Mouse (Mus musculus) kidney, embryonic 15.5 days (tissue): Measurements from ENCODE around the gene Kcnc1. TPM values are rescaled to one million over a fixed set of nuclear protein-coding genes. Genes with fewer than 3 reads are reported as not detected.

Experiments used
- ATAC-seq: fragments of 200-750 bp; cut with Nextera tagmentation; replicated peaks from 2 replicates; pipeline ENCODE4 v1.8.0; 2017; ENCODE audit warnings: moderate TSS enrichment; ENCODE audit not compliant: low FRiP score
- H3K27ac ChIP-seq: fragments of 300-500 bp; sonication (generic); 2 replicates; pipeline ENCODE4 v1.5.1; 2015; ENCODE audit warnings: mild to moderate bottlenecking, inconsistent platforms
- H3K27me3 ChIP-seq: fragments of 300-500 bp; sonication (generic); 2 replicates; pipeline ENCODE4 v1.6.1; 2015; ENCODE audit warnings: inconsistent platforms
- H3K36me3 ChIP-seq: fragments of 300-500 bp; sonication (generic); 2 replicates; pipeline ENCODE4 v1.6.1; 2015; ENCODE audit warnings: inconsistent platforms
- H3K4me1 ChIP-seq: fragments of 300-500 bp; sonication (generic); 2 replicates; pipeline ENCODE4 v1.6.1; 2015; ENCODE audit warnings: inconsistent platforms
- H3K4me2 ChIP-seq: fragments of 300-500 bp; sonication (generic); 2 replicates; pipeline ENCODE4 v1.6.1; 2015; ENCODE audit warnings: moderate library complexity, mild to moderate bottlenecking, inconsistent platforms
- H3K4me3 ChIP-seq: fragments of 300-500 bp; sonication (generic); replicated peaks from 2 replicates; pipeline ENCODE4 v1.5.1; 2015; ENCODE audit warnings: mild to moderate bottlenecking, inconsistent platforms
- H3K9ac ChIP-seq: fragments of 300-500 bp; sonication (generic); 2 replicates; pipeline ENCODE4 v1.6.1; 2015; ENCODE audit warnings: mild to moderate bottlenecking, inconsistent platforms
- H3K9me3 ChIP-seq: fragments of 300-500 bp; sonication (generic); replicated peaks from 2 replicates; pipeline ENCODE4 v1.6.1; 2016; ENCODE audit warnings: inconsistent platforms
- WGBS: fragments of 180-500 bp; shearing (Covaris S2); methylation state at CpG from one replicate; pipeline ENCODE4 v1.1.7; 2015; ENCODE audit warnings: mixed read lengths; 5-methylcytosine and 5-hydroxymethylcytosine counted together
- polyA plus RNA-seq: library from polyadenylated mRNA; unstranded; fragments of >200 nt; fragmentation: Nextera tagmentation; extraction: Ambion mirVana; gene quantifications from 2 replicates; pipeline ENCODE4 v1.2.1, GENCODE M21; 2015

The Kcnc1 gene
- 0.06 and 0.10 TPM in 2 replicates for polyA plus RNA-seq

DNA sequence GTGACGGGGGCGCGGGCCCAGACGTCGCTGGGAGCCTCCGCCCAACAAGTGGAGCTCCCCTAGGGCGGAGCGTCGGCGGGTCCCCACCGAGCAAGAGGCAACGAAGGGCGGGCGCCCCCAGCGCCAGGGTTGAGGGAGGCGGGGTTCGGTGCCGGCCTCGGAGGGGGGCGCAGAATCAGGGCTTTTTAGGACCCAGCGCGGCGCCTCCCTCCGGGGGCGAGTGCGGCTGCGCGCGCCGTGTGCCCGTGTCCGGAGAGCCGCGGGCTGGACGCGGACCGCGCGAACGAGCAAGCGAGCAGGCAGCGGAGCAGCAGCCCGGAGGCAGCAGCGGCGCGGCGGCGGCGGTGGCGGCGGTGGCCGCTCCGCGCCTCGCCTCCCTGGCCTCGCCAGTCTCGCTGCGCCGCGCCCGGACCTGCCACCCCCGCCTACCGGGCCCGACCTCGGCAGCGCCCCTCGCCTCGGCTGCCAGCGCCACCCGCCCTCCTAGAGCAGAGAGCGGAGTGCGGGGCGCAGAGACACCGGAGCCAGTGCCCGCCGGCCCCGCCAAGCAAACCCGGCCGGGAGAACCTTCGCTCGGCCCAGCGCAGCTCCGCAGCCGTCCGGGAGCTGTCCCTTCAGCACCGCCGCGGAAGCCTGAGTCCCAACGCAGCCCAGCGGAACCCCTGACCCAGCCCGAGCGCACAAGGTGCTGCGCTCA is at the start of gene Kcnc1:
Gene Kcnc1 (plus strand): TSS at position 267 of the 697 bp plus-strand sequence.
- Histone ChIP-seq H3K27me3 (peaks cover 87% of the 10 kb centered on the region), H3K4me1 (peaks cover 28% of the 10 kb centered on the region), H3K9ac (no peak within 1 kb of the TSS), H3K4me3 (peak within 1 kb of the TSS; percentile 50), H3K36me3 (no peaks in the 10 kb centered on the region), H3K4me2 (peak within 1 kb of the TSS; percentile 97), H3K9me3 (no peaks in the 10 kb centered on the region), H3K27ac (no peak within 1 kb of the TSS)
- under 1% methylated on average over 81 of the region's 93 CpGs for WGBS
- ATAC-seq = peak; percentile 84

DNA sequence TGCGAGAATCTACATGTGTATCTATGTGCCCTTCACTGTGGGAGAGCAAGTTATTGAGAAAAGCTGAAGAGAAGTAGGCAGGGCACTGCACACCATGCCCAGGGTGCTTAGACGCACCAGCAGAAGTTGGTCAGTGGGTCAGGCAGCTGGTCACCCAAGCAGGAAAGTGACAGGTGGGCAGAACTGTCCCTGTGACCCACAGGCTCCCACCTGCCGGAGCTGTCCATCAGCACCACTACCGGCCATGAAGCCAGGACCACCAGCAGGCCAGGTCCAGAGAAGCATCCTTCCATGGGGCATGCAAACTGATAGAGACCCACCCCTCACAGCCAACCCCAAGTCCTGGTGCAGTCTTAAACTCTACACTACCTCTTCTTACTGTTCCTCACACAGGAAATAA is 48.6 kb upstream of the Kcnc1 start:
- ATAC-seq = no peak
- H3K9me3 ChIP-seq = no peaks in the 10 kb centered on the region

GRCm38 (mm10) chr7:46348813-46349212 is 47.5 kb upstream of the Kcnc1 start:
- ATAC-seq = no peak
- H3K27me3 ChIP-seq = peaks cover 69% of the 10 kb centered on the region
- 0 out of 2 replicates have a peak, but pooled peaks cover 3% of the 10 kb centered on the region for H3K4me1 ChIP-seq
- 6% methylated on average over 35 of the region's 36 CpGs for WGBS
- no peaks in the 10 kb centered on the region for H3K9me3 ChIP-seq
- H3K36me3 ChIP-seq = no peaks in the 10 kb centered on the region
- H3K4me2 ChIP-seq = no peak overlapping the region
- H3K4me3 ChIP-seq = no peak overlapping the region
- H3K27ac ChIP-seq = no peak overlapping the region
- no peak overlapping the region for H3K9ac ChIP-seq

More for the DNA sequence above, 48.6 kb upstream of the Kcnc1 start:
- no peaks in the 10 kb centered on the region for H3K4me1 ChIP-seq
- no peak overlapping the region for H3K4me2 ChIP-seq
- H3K27me3 ChIP-seq = peaks cover 74% of the 10 kb centered on the region
- no peak overlapping the region for H3K4me3 ChIP-seq
- H3K36me3 ChIP-seq = no peaks in the 10 kb centered on the region
- WGBS = 70% methylated on average over 4 of the region's 4 CpGs
- H3K27ac ChIP-seq = no peak overlapping the region
- H3K9ac ChIP-seq = no peak overlapping the region

- no peaks in the 10 kb centered on the region for H3K36me3 ChIP-seq
- H3K4me2 ChIP-seq = no peak overlapping the region
- WGBS = 63% methylated on average over 9 of the region's 9 CpGs
- peaks cover 60% of the 10 kb centered on the region for H3K27me3 ChIP-seq
- H3K9me3 ChIP-seq = no peaks in the 10 kb centered on the region
- no peak overlapping the region for H3K4me3 ChIP-seq
- H3K27ac ChIP-seq = no peak overlapping the region
- no peak for ATAC-seq
- no peak overlapping the region for H3K9ac ChIP-seq
- 0 out of 2 replicates have a peak, but pooled peaks cover 3% of the 10 kb centered on the region for H3K4me1 ChIP-seq
Observed at GRCm38 (mm10) chr7:46350119-46350702, 46.1 kb upstream of the Kcnc1 start.

DNA sequence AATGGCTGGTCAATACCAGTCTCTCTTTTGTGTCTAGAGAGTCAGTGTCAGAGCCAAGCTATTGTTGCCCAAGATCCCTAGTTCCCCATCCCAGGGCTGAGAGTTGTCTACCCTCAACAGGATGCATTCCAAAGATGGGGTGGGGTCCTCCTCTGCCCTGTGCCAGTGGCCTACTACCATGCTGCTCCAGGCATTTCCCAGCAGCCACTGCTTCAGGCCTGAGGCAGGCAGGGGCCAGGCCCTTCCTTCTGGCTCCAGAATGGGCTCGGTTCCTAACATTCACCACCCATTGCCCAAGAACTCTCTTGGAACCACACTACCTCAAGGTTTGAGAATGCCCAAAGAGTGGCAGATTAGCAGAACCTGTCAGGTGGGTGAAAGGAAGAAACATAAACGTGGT is 43.5 kb upstream of the Kcnc1 start:
- Histone ChIP-seq H3K27ac (no peak overlapping the region), H3K36me3 (no peaks in the 10 kb centered on the region), H3K9ac (no peak overlapping the region), H3K4me1 (0 out of 2 replicates have a peak, but pooled peaks cover 3% of the 10 kb centered on the region), H3K4me2 (no peak overlapping the region), H3K9me3 (no peaks in the 10 kb centered on the region), H3K27me3 (peaks cover 41% of the 10 kb centered on the region), H3K4me3 (no peak overlapping the region)
- ATAC-seq = no peak
- WGBS = 63% methylated on average over 2 of the region's 2 CpGs

- Histone ChIP-seq H3K4me3 (no peak overlapping the region), H3K4me1 (0 out of 2 replicates have a peak, but pooled peaks cover 3% of the 10 kb centered on the region), H3K9ac (no peak overlapping the region), H3K36me3 (no peaks in the 10 kb centered on the region), H3K27ac (no peak overlapping the region), H3K9me3 (no peaks in the 10 kb centered on the region), H3K27me3 (peaks cover 36% of the 10 kb centered on the region), H3K4me2 (no peak overlapping the region)
- ATAC-seq = 0 out of 2 replicates have a peak, but pooled peaks have one; percentile 36
- WGBS = 33% methylated on average over 8 of the region's 8 CpGs
Observed at GRCm38 (mm10) chr7:46353216-46353615, 43.1 kb upstream of the Kcnc1 start.

DNA sequence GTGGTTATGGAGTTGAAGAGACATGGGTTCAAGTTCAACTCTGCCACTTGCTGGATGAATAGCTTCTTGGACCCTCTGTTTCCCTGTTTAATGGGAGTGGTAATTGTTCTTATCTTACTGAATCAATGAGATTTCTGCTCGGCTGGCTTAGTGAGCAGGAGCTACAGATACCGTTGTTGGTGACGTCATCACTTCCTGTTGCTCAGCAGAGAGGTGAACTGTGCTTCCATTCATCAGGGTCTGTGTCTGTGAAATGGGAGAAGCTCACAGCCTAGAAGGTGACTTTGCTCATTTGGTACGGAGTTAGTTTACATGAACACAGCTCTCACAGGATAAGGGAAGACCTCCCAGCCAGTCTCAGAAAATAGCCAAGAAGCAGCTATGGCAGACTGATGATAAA is 42.4 kb upstream of the Kcnc1 start:
- Histone ChIP-seq H3K27ac (no peak overlapping the region), H3K27me3 (peaks cover 29% of the 10 kb centered on the region), H3K9ac (no peak overlapping the region), H3K36me3 (no peaks in the 10 kb centered on the region), H3K4me2 (no peak overlapping the region), H3K4me3 (no peak overlapping the region), H3K4me1 (0 out of 2 replicates have a peak, but pooled peaks cover 3% of the 10 kb centered on the region), H3K9me3 (no peaks in the 10 kb centered on the region)
- 45% methylated on average over 4 of the region's 4 CpGs for WGBS
- no peak for ATAC-seq

GRCm38 (mm10) chr7:46361776-46362175 is 34.5 kb upstream of the Kcnc1 start:
- no peaks in the 10 kb centered on the region for H3K4me1 ChIP-seq
- H3K27ac ChIP-seq = no peak overlapping the region
- H3K4me2 ChIP-seq = no peak overlapping the region
- H3K9me3 ChIP-seq = no peaks in the 10 kb centered on the region
- H3K27me3 ChIP-seq = peaks cover 25% of the 10 kb centered on the region; the same call in 1 of the 2 replicates
- H3K4me3 ChIP-seq = no peak overlapping the region
- no peaks in the 10 kb centered on the region for H3K36me3 ChIP-seq
- no peak for ATAC-seq
- H3K9ac ChIP-seq = no peak overlapping the region

GRCm38 (mm10) chr7:46364154-46364553 is 32.1 kb upstream of the Kcnc1 start:
- WGBS = 51% methylated on average over 5 of the region's 5 CpGs
- Histone ChIP-seq H3K4me3 (no peak overlapping the region), H3K4me1 (no peaks in the 10 kb centered on the region), H3K27me3 (peaks cover 37% of the 10 kb centered on the region; the same call in 1 of the 2 replicates), H3K27ac (no peak overlapping the region), H3K36me3 (no peaks in the 10 kb centered on the region), H3K4me2 (no peak overlapping the region), H3K9ac (no peak overlapping the region), H3K9me3 (no peaks in the 10 kb centered on the region)
- ATAC-seq = no peak

DNA sequence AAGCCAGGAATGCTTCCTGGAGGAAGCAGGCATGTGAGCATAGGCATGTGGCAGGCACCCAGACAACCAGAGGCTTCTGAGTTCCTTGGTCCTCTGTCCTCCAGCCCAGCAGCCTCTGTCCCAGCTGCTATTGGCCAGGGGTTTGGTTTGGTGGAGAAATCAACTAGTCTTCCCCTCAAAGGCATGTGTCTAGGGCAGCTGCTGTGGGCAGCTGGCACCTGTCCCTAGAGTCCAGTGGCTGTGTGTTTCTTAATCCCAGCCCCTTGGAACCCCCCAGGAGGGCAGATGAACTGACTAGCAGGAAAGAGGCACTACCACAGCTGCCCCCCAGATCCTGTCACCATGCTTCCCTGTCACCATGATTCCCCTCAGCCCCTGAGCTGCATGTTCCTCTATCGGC is 30.5 kb upstream of the Kcnc1 start:
- ATAC-seq = no peak
- peaks cover 38% of the 10 kb centered on the region; the same call in 1 of the 2 replicates for H3K27me3 ChIP-seq
- 89% methylated on average over 1 of the region's 1 CpGs for WGBS
- no peak overlapping the region for H3K9ac ChIP-seq
- H3K36me3 ChIP-seq = no peaks in the 10 kb centered on the region
- H3K9me3 ChIP-seq = no peaks in the 10 kb centered on the region
- H3K27ac ChIP-seq = no peak overlapping the region
- H3K4me1 ChIP-seq = no peaks in the 10 kb centered on the region
- H3K4me2 ChIP-seq = no peak overlapping the region
- no peak overlapping the region for H3K4me3 ChIP-seq

DNA sequence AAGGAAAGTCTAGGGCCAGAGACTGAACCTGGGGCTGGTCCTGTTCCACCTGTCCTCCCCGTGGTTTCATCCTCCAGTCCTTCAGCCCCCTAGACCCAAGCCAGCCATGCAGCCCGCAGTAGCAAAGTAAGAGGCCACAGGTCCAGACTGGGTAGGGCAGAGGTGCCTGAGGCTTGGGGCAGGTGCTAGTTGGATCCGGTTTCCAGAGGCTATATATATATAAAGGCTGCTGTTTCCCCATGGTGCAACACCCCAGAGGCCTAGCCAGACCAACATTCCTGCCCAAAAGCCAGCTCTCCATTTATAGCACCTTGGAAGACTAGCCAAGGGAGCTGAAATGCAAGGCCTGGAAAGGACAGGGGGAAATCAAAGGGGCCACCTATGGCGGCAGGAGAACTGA is 25.2 kb upstream of the Kcnc1 start:
- H3K4me1 ChIP-seq = no peaks in the 10 kb centered on the region
- peaks cover 59% of the 10 kb centered on the region for H3K27me3 ChIP-seq
- H3K36me3 ChIP-seq = no peaks in the 10 kb centered on the region
- 64% methylated on average over 4 of the region's 4 CpGs for WGBS
- ATAC-seq = no peak
- H3K9me3 ChIP-seq = no peaks in the 10 kb centered on the region
- H3K4me3 ChIP-seq = no peak overlapping the region
- H3K9ac ChIP-seq = no peak overlapping the region
- H3K4me2 ChIP-seq = no peak overlapping the region
- no peak overlapping the region for H3K27ac ChIP-seq

DNA sequence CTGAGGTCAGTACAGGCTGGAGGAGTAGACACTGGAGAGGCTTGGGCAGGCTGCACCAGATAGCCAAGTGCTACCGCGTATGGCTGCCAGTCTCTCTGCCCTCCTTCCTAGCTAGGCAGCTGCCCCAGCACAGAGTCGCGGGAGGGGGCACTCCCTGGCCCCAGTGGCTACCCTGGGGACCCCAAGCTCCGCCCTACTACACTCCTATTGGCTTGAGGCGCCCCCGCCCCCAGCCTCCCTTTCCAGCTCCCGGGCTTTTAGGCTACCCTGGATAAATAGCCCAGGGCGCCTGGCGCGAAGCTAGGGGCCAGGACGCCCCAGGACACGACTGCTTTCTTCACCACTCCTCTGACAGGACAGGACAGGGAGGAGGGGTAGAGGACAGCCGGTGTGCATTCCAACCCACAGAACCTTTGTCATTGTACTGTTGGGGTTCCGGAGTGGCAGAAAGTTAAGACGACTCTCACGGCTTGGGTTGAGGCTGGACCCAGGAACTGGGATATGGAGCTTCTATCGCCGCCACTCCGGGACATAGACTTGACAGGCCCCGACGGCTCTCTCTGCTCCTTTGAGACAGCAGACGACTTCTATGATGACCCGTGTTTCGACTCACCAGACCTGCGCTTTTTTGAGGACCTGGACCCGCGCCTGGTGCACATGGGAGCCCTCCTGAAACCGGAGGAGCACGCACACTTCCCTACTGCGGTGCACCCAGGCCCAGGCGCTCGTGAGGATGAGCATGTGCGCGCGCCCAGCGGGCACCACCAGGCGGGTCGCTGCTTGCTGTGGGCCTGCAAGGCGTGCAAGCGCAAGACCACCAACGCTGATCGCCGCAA is 19.9 kb upstream of the Kcnc1 start, which contains the start of gene Myod1:
Gene Myod1 (plus strand): TSS at position 303 of the 836 bp plus-strand sequence.
- ATAC-seq = no peak
- H3K4me2 ChIP-seq = peak within 1 kb of the TSS; percentile 45
- no peaks in the 10 kb centered on the region for H3K9me3 ChIP-seq
- peak within 1 kb of the TSS; percentile 27 for H3K4me3 ChIP-seq
- peaks cover 91% of the 10 kb centered on the region for H3K27me3 ChIP-seq
- H3K27ac ChIP-seq = no peak within 1 kb of the TSS
- peaks cover 17% of the 10 kb centered on the region for H3K4me1 ChIP-seq
- H3K36me3 ChIP-seq = no peaks in the 10 kb centered on the region
- WGBS = 6% methylated on average over 44 of the region's 44 CpGs
- H3K9ac ChIP-seq = no peak within 1 kb of the TSS
